Mouse (Mus musculus) forebrain, embryonic 11.5 days (tissue): ENCODE results near the gene Dnmt1. TPM values are rescaled to one million over a fixed set of nuclear protein-coding genes. Genes with fewer than 3 reads are reported as not detected.

Source experiments
- ATAC-seq: fragments of 200-750 bp; cut with Nextera tagmentation; replicated peaks from 2 replicates; pipeline ENCODE4 v1.8.0; 2017; ENCODE audit warnings: moderate TSS enrichment; ENCODE audit not compliant: low FRiP score
- DNase-seq: peaks from one replicate; pipeline ENCODE4 v3.0.0-alpha.2; 2017; ENCODE audit warnings: low spot score
- H3K27ac ChIP-seq: fragments of 300-500 bp; sonication (generic); 2 replicates; pipeline ENCODE4 v1.5.1; 2014; ENCODE audit warnings: low read depth, low read length
- H3K27me3 ChIP-seq: fragments of 300-500 bp; sonication (generic); 2 replicates; pipeline ENCODE4 v1.6.1; 2014; ENCODE audit warnings: mild to moderate bottlenecking, low read length, mixed read lengths; ENCODE audit not compliant: control insufficient read depth, insufficient read depth
- H3K36me3 ChIP-seq: fragments of 300-500 bp; sonication (generic); 2 replicates; pipeline ENCODE4 v1.6.1; 2014; ENCODE audit warnings: mild to moderate bottlenecking, low read length, moderate library complexity, mixed read lengths; ENCODE audit not compliant: control insufficient read depth, insufficient read depth
- H3K4me1 ChIP-seq: fragments of 300-500 bp; sonication (generic); replicated peaks from 2 replicates; pipeline ENCODE4 v1.6.1; 2014; ENCODE audit warnings: low read length, mixed read lengths; ENCODE audit not compliant: control insufficient read depth, insufficient read depth
- H3K4me2 ChIP-seq: fragments of 300-500 bp; sonication (generic); 2 replicates; pipeline ENCODE4 v1.6.1; 2014; ENCODE audit warnings: low read depth, mild to moderate bottlenecking, low read length, moderate library complexity, mixed read lengths; ENCODE audit not compliant: severe bottlenecking
- H3K4me3 ChIP-seq: fragments of 300-500 bp; sonication (generic); 2 replicates; pipeline ENCODE4 v1.5.1; 2014; ENCODE audit warnings: low read depth, low read length
- H3K9ac ChIP-seq: fragments of 300-500 bp; sonication (generic); 2 replicates; pipeline ENCODE4 v1.6.1; 2014; ENCODE audit warnings: low read length
- H3K9me3 ChIP-seq: fragments of 300-500 bp; sonication (generic); 2 replicates; pipeline ENCODE4 v1.6.1; 2016; ENCODE audit warnings: low read length, mixed read lengths; ENCODE audit not compliant: control insufficient read depth
- WGBS: fragments of 180-500 bp; shearing (Covaris S2); extraction: QIAGEN DNeasy Blood & Tissue Kit; methylation state at CpG from one replicate; pipeline ENCODE4 v1.1.7; 2014; 5-methylcytosine and 5-hydroxymethylcytosine counted together
- polyA plus RNA-seq: library from polyadenylated mRNA; unstranded; fragments of >200 nt; fragmentation: Nextera tagmentation; extraction: Ambion mirVana; gene quantifications from 2 replicates; pipeline ENCODE4 v1.2.1, GENCODE M21; 2014

Dnmt1 gene
- polyA plus RNA-seq, 1 experiment from 2014 or later = 94.8 TPM

DNA sequence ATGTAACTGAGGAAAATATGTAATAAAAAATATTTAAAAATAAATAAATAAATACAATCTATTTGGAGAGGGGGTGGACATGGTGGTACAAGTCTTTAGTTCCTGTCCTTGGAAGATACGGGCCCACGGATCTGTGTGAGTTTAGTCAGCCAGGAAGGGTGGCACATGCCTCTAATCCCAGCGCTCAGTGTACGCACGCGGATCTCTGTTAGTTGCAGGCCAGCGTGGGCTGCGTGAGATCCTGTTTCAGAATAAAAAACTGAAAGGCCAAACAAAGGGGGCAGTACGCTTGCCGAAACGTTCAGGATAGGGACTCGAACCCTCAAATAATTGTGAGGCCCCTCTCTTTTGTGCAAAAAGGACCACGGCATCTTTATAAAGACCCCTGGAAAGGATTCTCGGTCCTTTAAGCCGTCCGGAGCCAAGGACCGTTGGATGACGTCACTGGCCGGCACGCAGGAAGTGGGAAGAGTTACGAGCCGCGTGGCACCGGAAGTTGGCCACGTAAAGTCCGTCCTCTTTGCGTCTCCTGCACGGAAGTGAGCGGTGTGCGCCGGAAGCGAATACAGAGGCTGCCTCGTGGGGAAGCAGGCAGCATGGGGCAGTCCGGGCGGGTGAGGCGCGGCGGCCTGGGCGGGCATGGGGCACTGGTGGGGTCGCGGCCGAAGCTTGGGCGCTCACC lies 71.8 kb downstream of the Dnmt1 start, which contains the start of gene Ppan:
Gene Ppan (plus strand): TSS at position 472 of the 682 bp plus-strand sequence.
- Histone ChIP-seq H3K27ac (peak within 1 kb of the TSS; percentile 89), H3K9ac (peak within 1 kb of the TSS; percentile 91), H3K4me3 (peak within 1 kb of the TSS; percentile 90), H3K27me3 (no peaks in the 10 kb centered on the region), H3K4me1 (0 out of 2 replicates have a peak, but pooled peaks cover 5% of the 10 kb centered on the region), H3K9me3 (no peaks in the 10 kb centered on the region), H3K36me3 (peaks cover 17% of the 10 kb centered on the region), H3K4me2 (peak within 1 kb of the TSS; percentile 68)
- WGBS = under 1% methylated on average over 41 of the region's 43 CpGs
- DNase-seq (peak; percentile 95), ATAC-seq (peak; percentile 97)

DNA sequence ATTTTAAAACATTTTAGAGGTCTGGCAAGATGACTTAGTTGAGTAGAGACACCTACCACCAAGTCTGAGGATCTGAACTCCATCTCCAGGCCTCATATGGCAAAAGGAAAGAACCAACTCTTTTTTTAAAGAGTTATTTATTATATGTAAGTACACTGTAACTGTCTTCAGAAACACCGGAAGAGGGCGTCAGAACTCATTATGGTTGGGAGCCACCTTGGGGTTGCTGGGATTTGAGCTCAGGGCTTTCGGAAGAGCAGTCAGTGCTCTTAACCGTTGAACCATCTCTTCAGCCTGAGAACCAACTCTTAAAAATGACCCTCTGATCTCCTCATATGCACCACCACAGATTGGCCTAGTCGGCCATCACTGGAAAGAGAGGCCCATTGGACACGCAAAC lies 72.5 kb downstream of the Dnmt1 start:
- ATAC-seq (no peak), DNase-seq (no peak)
- Histone ChIP-seq H3K4me1 (0 out of 2 replicates have a peak, but pooled peaks cover 5% of the 10 kb centered on the region), H3K36me3 (peaks cover 17% of the 10 kb centered on the region), H3K27ac (no peak overlapping the region), H3K9me3 (no peaks in the 10 kb centered on the region), H3K4me2 (peak overlapping the region; percentile 68; the same call in 1 of the 2 replicates), H3K4me3 (no peak overlapping the region), H3K9ac (no peak overlapping the region), H3K27me3 (no peaks in the 10 kb centered on the region)
- 89% methylated on average over 6 of the region's 6 CpGs for WGBS

DNA sequence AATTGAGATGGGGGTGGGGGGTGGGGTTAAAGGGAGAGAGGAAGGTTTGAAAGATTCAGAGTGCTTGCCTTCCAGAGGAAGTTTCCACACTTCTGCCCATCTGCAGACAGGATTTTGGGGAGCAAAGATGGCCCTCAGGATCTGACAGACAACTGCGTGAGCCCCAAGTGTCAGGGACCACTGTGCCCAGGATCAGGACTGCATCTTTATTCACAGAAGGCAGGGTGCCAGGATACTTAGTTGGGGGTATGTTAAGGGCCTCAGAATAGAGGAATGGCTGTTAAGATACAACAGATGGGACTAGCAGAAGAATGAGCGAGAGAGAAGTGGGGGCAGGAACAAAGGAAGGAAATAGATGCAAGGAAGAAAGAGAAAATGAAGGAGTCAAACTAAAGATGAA lies 73.1 kb downstream of the Dnmt1 start:
- no peaks in the 10 kb centered on the region for H3K27me3 ChIP-seq
- ATAC-seq (no peak), DNase-seq (no peak)
- 98% methylated on average over 2 of the region's 2 CpGs for WGBS
- H3K4me1 ChIP-seq = 0 out of 2 replicates have a peak, but pooled peaks cover 5% of the 10 kb centered on the region
- H3K36me3 ChIP-seq = peaks cover 16% of the 10 kb centered on the region
- H3K4me3 ChIP-seq = no peak overlapping the region
- no peak overlapping the region for H3K27ac ChIP-seq
- H3K9ac ChIP-seq = no peak overlapping the region
- no peak overlapping the region for H3K4me2 ChIP-seq
- no peaks in the 10 kb centered on the region for H3K9me3 ChIP-seq

DNA sequence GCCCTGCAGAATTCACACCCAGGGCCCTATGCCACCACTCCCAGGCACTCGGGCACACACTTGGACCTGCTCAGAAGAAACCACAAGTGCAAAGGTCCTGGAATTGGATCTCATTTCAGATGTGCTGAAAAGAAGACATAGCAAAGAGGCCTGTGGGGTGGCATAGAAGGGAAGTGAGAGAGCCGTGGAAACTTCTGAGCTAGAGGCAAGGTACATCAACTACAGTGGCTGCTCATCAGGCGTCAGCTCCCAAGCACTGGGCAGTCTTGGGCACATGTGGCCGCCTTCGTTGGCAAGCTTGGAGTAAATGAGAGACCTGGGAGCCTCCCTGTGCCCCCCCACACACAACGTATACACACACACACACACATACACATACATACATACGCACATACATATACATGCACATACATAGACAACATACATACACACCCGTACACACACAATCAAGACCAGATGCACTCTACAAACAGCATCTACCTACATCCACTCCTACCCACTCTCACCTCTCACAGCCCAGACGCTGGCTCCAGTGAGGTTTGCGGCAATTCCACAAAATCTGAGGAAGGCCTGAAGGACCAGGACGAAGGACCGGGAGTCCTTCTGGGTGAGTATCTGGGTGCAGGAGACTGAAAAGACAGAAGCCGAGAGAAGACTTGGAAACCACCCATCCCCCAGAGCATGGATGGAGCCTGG lies 80.4 kb downstream of the Dnmt1 start, which contains the start of gene Angptl6:
Gene Angptl6 (minus strand): TSS at position 631 of the 696 bp plus-strand sequence.
- peaks cover 4% of the 10 kb centered on the region; the same call in 1 of the 2 replicates for H3K4me1 ChIP-seq
- H3K9me3 ChIP-seq = no peaks in the 10 kb centered on the region
- no peaks in the 10 kb centered on the region for H3K36me3 ChIP-seq
- 93% methylated on average over 13 of the region's 13 CpGs for whole genome bisulfite sequencing
- DNase-seq (no peak), ATAC-seq (no peak; the same call in 1 of the 2 replicates)
- peak within 1 kb of the TSS; percentile 71 for H3K4me2 ChIP-seq
- peak within 1 kb of the TSS; percentile 72 for H3K9ac ChIP-seq
- H3K27ac ChIP-seq = peak within 1 kb of the TSS; percentile 83
- H3K4me3 ChIP-seq = peak within 1 kb of the TSS; percentile 37
- no peaks in the 10 kb centered on the region for H3K27me3 ChIP-seq

DNA sequence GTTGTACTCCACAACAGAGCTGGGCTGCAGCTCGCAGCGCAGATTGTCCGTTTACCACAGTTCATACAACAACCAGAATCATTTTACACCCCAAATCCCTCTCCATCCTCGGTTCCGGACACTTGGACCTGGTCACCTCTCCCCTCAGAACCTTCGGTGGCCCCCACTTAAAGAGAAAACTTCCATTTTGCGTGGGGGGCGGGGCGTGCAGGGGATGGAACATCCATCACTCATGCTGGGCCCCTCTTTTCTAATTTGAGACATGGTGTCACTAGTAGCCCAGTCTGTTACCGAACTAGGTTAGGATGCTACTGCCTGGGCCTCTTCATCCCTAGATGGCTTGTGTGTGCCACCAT lies 81.0 kb downstream of the Dnmt1 start:
- DNase-seq = no peak
- 24% methylated on average over 10 of the region's 10 CpGs for WGBS
- ATAC-seq = peak; percentile 4

DNA sequence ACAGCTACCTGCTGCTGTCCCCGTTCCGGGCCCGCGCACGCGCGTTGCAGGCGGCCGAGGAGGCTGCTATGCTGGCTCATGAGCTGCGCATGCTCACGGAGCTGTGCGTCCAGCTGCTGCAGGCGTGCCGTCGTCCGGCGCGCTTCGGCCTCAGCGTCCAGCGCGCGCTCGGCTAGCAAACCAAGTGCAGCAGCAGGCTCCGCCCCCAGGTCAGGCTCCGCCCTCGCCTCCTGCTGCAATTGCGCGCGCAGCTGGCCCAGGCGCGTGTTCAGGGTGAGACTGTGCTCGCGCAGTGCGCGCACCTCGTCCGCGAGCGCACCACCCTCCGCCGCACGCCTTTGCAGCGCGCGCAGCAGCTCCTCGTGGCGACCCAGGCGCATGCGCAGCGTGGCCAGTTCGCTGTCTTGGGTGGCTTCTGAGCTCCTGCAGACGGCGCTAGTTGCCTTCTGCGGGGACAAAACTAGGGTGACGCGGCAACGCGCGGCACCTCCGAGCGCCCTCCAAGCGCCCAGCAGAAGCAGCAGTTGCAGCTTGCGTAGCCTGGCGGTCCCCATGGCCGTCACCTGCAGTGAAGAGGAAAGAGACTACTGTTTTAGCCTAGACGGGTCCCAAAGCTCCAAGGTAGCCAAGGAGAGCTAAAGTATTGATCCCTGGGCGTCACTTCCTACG lies 81.5 kb downstream of the Dnmt1 start:
- peak; percentile 95 for ATAC-seq
- Histone ChIP-seq H3K27ac (peak overlapping the region; percentile 83), H3K9ac (peak overlapping the region; percentile 72), H3K36me3 (no peaks in the 10 kb centered on the region), H3K4me1 (peaks cover 4% of the 10 kb centered on the region; the same call in 1 of the 2 replicates), H3K4me2 (peak overlapping the region; percentile 71), H3K27me3 (no peaks in the 10 kb centered on the region), H3K4me3 (peak overlapping the region; percentile 37), H3K9me3 (no peaks in the 10 kb centered on the region)
- WGBS = under 1% methylated on average over 69 of the region's 69 CpGs
- DNase-seq = peak; percentile 100

More for the DNA sequence above, 81.0 kb downstream of the Dnmt1 start:
- no peaks in the 10 kb centered on the region for H3K27me3 ChIP-seq
- H3K27ac ChIP-seq = peak overlapping the region; percentile 83
- peaks cover 4% of the 10 kb centered on the region; the same call in 1 of the 2 replicates for H3K4me1 ChIP-seq
- H3K36me3 ChIP-seq = no peaks in the 10 kb centered on the region
- peak overlapping the region; percentile 71 for H3K4me2 ChIP-seq
- peak overlapping the region; percentile 72 for H3K9ac ChIP-seq
- no peaks in the 10 kb centered on the region for H3K9me3 ChIP-seq
- H3K4me3 ChIP-seq = peak overlapping the region; percentile 37

DNA sequence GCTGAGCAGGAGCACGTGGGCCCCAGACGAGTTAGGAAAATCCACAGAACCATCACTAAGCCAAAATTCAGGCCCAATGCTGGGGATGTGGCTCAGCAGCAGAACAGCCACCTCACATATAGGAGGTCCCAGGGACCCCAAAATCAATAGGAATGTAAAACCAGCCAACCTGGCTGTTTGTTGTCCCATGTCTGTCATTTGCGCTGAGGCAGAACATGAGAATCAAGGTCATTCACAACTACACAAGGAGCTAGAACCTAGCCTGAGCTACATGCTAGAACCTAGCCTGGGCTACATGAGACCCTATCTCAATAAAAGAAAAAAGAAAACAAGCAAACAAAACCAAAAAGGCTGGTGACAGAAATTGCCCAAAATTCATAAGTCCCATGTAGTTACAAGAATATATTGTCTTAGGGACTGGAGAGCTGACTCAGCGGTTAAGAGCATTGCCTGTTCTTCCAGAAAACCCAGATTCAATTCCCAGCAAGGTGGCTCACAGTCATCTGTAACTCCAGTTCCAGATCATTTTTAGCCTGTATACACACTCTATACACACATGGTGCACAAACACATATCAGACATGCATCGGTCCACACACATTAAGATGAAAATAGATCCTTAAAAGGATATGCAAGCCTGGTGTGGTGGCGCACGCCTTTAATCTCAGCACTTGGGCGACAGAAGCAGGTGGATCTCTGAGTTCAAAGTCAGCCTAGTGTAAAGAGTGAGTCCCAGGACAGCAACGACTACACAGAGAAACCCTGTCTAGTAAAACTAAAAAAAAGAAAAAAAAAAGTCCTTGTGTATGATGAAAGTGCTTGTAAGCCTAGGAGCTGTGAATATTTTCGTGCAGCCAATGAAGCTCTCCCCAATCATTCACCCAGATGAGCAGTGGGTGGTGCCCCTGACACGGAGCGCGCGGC lies 82.3 kb downstream of the Dnmt1 start:
- H3K4me2 ChIP-seq = peak overlapping the region; percentile 71; the same call in 1 of the 2 replicates
- H3K4me1 ChIP-seq = peaks cover 4% of the 10 kb centered on the region; the same call in 1 of the 2 replicates
- peak overlapping the region; percentile 39 for H3K9ac ChIP-seq
- ATAC-seq (no peak), DNase-seq (no peak)
- peak overlapping the region; percentile 37 for H3K4me3 ChIP-seq
- H3K9me3 ChIP-seq = no peaks in the 10 kb centered on the region
- H3K27ac ChIP-seq = no peak overlapping the region
- no peaks in the 10 kb centered on the region for H3K27me3 ChIP-seq
- 35% methylated on average over 14 of the region's 14 CpGs for whole genome bisulfite sequencing
- H3K36me3 ChIP-seq = no peaks in the 10 kb centered on the region
